Mouse (Mus musculus): ENCODE measurements around the gene Atp10a. TPM values are rescaled to one million over a fixed set of nuclear protein-coding genes. Genes with fewer than 3 reads are reported as not detected.

Atp10a gene
- total RNA-seq (2021), result 1 to 10 TPM; 4.8 to 6.1 TPM
- long read RNA-seq, experiment 1, full-length matches to known transcripts, result 3 of 14 reads
- long read RNA-seq, experiment 1, partial matches to known transcripts, result 8 of 14 reads
- long read RNA-seq, experiment 1, other reads (novel, unspliced or antisense), result 3 of 14 reads
- long read RNA-seq, experiment 2, partial matches to known transcripts, result 5 of 6 reads
- long read RNA-seq, experiment 2, other reads (novel, unspliced or antisense), result 1 of 6 reads

- no peak for DNase-seq
These were observed at the start of gene Atp10a for GRCm38 (mm10) chr7:58655866-58656265. Atp10a (plus strand) TSS chr7:58656166.

- no peak for DNase-seq
These were observed 37.9 kb upstream of the Atp10a start for GRCm38 (mm10) chr7:58618048-58618447.

GRCm38 (mm10) chr7:58626305-58627155 is 29.4 kb upstream of the Atp10a start:
- peak; percentile 38 for DNase-seq

- DNase-seq, result no peak
These were observed 28.6 kb upstream of the Atp10a start for GRCm38 (mm10) chr7:58627381-58627780.

DNA sequence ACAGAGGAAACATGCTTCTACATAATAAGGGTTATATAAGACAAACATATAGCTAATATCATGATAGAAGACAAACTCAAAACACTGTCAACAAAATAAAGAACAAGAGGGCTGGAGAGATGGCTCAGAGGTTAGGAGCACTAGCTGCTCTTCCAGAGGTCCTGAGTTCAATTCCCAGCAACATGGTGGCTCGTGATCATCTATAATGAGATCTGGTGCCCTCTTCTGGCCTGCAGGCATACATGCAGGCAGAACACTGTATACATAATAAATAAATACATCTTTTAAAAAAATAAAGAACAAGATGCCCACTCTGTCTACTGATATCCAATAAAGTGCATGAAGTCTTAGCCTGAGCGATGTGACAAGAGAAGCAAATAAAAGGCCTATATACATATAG is 26.7 kb upstream of the Atp10a start:
- no peak for DNase-seq

- no peak for DNase-seq
These were observed 22.3 kb upstream of the Atp10a start for GRCm38 (mm10) chr7:58633683-58634082.

DNA sequence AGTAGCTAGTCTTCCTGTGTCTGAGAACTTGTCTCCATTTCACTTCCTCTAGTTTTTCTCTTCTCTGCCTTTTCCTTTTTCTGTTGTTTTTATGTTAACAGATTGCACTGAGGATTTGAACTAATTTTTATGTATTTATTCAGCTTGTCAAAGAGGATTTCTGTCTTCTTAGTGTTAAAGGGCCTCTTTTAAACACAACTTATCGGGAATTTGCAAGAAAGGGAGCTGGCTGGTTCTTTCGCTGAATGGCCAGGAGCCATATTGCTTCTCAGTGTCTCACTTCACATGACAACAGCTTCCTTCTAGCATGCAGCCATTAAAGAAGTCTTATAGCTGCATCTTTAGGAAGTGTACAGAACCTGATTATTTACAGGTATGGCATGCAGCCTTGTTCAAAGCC is 16.3 kb upstream of the Atp10a start:
- no peak for DNase-seq

DNA sequence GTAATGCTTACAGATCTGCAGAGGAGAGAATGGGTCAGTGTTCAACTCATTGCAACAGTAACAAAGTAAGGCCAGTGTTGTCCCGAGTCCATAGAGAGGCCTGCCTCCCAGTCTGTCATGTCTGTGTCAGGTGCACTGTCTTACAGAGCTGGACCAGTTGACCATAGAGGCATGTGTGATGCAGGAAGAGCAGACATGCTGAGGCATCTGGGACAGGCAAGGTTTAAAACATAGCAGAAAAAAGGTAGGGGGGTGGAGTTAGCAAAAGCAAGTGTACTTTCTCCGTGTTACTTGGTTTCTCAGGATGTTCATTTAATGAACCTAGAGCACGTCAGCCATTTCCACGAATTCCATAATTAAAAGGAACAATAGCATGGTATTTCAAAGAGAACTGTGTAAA is 15.5 kb upstream of the Atp10a start:
- no peak for DNase-seq

GRCm38 (mm10) chr7:58641916-58642315 is 14.1 kb upstream of the Atp10a start:
- DNase-seq, result no peak

GRCm38 (mm10) chr7:58647404-58647803 is 8.6 kb upstream of the Atp10a start:
- DNase-seq, result no peak

DNA sequence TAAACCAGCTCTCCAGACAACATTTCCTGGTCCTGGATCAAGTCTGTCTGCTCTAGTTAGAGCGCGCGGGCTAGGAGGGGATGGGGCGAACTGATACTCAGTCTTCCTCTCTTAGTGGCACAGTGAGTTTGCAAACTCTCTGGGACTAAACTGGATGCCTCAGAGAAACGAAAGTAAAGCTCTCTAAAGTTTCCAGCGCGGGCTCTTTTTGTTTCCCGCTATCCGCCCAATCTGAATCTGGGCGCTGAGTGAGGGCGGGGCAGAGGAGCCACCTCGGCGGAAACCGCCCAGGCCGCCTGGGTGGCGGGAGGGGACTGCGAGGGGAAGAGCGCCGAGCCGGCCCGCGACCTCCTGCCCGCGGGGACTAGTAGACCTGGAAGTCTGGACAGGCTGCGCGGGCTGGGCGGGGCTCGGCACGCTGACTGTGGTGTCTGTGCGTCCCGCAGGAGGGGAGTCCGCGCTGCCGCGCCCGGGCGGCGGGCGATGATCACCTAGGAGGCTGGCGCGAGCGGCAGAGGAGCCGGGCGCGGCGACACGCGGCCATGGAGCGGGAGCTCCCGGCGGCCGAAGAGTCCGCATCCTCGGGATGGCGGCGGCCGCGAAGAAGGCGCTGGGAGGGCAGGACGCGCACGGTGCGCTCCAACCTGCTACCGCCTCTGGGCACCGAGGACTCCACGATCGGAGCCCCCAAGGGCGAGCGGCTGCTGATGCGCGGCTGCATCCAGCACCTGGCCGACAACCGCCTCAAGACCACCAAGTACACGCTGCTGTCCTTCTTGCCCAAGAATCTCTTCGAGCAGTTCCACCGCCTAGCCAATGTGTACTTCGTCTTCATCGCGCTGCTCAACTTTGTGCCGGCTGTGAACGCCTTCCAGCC is 2.2 kb downstream of the Atp10a start:
- DNase-seq, result peak; percentile 69

DNA sequence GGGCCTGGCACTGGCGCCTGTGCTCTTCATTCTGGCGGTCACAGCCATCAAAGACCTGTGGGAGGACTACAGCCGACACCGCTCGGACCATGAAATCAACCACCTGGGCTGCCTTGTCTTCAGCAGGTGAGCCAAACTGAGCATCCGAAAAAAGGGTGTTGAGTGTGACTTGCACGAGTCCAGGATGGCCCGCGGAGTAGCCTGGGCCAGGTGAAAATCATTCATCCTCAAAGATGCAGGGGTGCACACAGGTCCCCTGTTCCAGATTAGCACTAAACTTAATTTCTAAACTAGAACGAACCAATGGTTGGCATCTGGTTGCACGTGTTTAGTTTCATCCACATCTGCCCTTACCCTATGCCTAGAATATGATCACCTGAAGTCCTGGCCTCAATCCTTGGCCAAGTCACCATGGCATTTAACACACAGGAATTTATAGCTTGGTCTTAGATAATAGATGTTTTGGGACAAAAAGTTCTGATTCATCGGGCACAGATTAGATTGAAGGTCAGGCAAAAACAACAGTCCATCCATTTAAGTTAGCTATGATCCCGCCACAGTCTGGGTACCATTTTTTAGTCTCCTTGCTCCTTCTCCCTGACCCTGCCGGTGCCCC is 2.9 kb downstream of the Atp10a start:
- peak; percentile 21 for DNase-seq

DNA sequence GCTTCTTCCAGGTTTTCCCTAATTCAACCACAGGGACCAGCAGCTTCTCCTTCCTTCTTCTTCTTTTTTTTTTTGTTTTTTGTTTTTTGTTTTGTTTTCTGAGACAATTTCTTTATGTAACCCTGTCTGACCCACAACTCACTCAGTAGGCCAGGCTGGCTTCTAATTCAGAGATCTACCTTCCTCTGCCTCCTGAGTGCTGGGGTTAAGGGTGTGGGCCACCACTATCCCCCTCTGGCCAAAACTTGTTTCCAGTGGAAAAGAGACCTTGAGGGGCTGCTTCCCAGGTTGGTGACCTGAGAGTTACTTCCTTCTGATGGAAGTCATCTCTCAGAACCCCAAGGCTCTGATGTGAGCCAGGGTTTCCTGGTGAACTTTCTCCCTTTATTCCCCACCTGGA is 4.1 kb downstream of the Atp10a start:
- DNase-seq, result no peak

GRCm38 (mm10) chr7:58660665-58661064 is 4.7 kb downstream of the Atp10a start:
- no peak for DNase-seq

DNA sequence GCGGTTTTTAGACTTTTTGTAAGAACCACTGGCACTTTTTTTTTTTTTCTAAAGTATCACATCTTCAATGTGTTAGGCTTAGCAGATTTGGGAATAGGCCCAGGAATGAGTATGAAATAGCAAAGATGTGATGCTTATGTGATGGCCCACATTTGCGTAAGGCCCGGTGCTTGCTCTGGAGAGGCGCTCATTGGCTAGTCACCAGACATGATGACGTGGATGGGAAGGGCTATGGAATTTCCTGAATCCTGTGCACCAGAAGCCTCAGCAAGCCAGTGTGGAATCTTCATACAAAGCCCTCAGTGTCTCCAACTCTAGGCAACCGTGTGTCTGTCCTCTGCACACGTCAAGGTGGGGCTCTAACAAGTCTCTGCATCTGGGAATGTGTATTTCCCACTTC is 5.1 kb downstream of the Atp10a start:
- no peak for DNase-seq

DNA sequence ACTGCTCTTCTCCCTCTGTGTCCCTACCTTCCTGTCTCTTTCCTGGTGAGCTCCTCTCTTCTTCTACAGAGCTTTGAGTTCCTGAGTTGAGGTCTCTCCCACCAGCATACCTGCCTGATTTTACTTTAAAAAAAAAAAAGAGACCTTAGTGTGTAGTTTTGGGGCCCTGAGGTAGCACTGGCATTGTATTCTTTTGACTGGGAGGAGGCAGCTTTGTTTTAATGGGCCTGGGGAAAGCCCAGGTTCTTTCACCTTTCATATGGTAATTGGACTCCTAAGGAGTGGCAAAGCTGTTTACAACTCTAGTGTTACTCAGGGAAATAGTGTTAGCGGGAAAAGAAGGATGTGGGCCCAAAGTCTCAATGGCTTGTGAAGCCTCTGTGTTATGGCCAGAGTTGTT is 12.7 kb downstream of the Atp10a start:
- DNase-seq, result no peak

GRCm38 (mm10) chr7:58676075-58676474 is 20.1 kb downstream of the Atp10a start:
- DNase-seq, result no peak

GRCm38 (mm10) chr7:58677111-58677805 is 21.3 kb downstream of the Atp10a start:
- peak; percentile 21 for DNase-seq

GRCm38 (mm10) chr7:58685967-58686366 is 30.0 kb downstream of the Atp10a start:
- DNase-seq, result no peak

DNA sequence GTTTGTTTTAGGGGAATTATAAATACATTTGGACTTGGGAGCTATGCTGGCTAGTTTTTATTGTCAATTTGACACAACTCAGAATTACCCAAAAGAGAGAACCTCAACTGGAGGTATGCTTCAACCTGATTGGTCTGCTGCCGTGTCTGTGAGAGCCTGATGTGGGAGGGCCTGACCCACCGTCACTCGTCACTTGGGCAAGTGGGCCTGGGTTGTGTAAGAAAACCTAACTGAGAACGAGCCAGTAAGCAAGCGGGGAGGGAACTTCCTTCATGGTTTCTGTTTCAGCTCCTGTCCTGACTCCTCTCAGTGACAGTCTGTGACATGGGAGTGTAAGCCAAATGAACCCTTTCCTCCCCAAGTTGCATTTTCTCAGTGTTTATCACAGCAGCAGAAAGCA is 30.6 kb downstream of the Atp10a start:
- DNase-seq, result no peak

DNA sequence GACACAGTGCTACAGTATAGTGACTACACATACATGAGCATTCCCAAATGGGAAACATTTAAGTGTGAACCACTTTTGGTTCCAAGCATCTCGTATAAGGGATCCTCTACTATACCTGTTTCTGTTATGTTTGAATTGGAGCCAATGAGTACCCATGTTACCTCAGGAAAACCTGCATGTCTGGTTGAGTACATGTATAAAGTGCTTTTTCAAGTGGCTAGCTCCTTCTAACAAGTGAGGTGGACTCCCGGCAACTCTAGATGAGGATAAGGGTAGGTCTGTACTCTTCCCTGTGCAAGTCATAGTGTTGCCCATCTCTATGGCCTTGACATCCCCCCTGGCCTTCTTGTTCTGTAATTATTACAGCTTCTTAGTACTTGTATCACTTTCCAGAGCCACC is 31.0 kb downstream of the Atp10a start:
- no peak for DNase-seq

Measured in gastrocnemius, postnatal 10 days (tissue).